Comparison of ENCODE assay signal across 22 mouse cellular contexts in the genomic region with DNA sequence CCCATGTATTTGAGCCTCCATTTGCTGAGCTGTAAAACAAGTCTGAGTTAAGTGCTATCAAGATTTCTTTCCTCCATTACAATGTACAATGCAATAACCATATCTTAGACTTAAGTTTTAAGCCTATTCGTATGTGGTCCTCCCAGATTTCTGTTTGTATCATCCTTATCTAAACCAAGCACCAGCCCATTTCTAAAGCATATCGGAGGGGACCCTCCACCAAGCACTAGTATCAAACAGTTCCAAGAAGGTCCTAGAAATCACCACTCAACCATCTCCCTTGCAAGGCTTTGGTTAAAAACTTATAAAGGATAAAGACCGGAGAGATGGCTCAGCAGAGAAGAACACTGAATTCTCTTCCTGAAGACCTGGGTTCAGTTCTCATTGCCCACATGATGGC.
"Had no signal": no experiment of that assay in that cellular context is flagged by ENCODE, and none has a peak within 500 bp of the region (broad histone marks: within the 10 kb centered on the region; RNA-seq: fewer than 3 reads in every experiment).

No protein-coding gene starts in this region.

- H3K4me3 ChIP-seq: megakaryocyte, embryonic 14.5 days; midbrain, embryonic 10.5 days; midbrain, embryonic 12.5 days; myocyte; neural tube, embryonic 13.5 days; neural tube, embryonic 15.5 days; stomach, embryonic 15.5 days had no signal

- H3K9me3 ChIP-seq: megakaryocyte, embryonic 14.5 days; midbrain, embryonic 10.5 days; midbrain, embryonic 12.5 days; neural tube, embryonic 13.5 days; neural tube, embryonic 15.5 days; stomach, embryonic 15.5 days had no signal

- H3K27ac ChIP-seq: midbrain, embryonic 10.5 days; midbrain, embryonic 12.5 days; neural tube, embryonic 13.5 days; neural tube, embryonic 15.5 days; stomach, embryonic 15.5 days; stomach, postnatal 0 days had no signal

- ATAC-seq: midbrain, embryonic 16.5 days had no signal

- H3K9ac ChIP-seq: lung, embryonic 14.5 days; midbrain, embryonic 12.5 days; neural tube, embryonic 13.5 days; neural tube, embryonic 15.5 days; stomach, embryonic 15.5 days had no signal

- H3K4me1 ChIP-seq: megakaryocyte, embryonic 14.5 days; midbrain, embryonic 10.5 days; neural tube, embryonic 15.5 days; stomach, embryonic 15.5 days had no signal

- H3K27me3 ChIP-seq: megakaryocyte, embryonic 14.5 days; midbrain, embryonic 12.5 days; neural tube, embryonic 13.5 days; neural tube, embryonic 15.5 days; stomach, embryonic 15.5 days had no signal

- H3K4me2 ChIP-seq: lung, embryonic 14.5 days; midbrain, embryonic 12.5 days; neural tube, embryonic 13.5 days; neural tube, embryonic 15.5 days; stomach, embryonic 15.5 days had no signal

- DNase-seq: lung, adult 18-20 months; lung, embryonic 14.5 days; lung, postnatal 10 days; lung, postnatal 4 days; midbrain, embryonic 14.5 days; retina, postnatal 1 day; right cerebral cortex, adult 18-20 months; right cerebral cortex, postnatal 25 days; right cerebral cortex, postnatal 4 days; spleen, adult 18-20 months; thymus, adult 2 months; thymus, postnatal 25 days; thymus, postnatal 4 days had no signal

- H3K36me3 ChIP-seq: midbrain, embryonic 10.5 days; midbrain, embryonic 12.5 days; neural tube, embryonic 13.5 days; neural tube, embryonic 15.5 days; stomach, embryonic 15.5 days had no signal
